Mouse (Mus musculus) thymus, postnatal 4 days (tissue): ENCODE measurements around the gene Kdelr3.

Experiments used
- DNase-seq: peaks from one replicate; pipeline ENCODE4 v3.0.0; 2021

The Kdelr3 gene

GRCm38 (mm10) chr15:79516171-79517096 lies at the start of gene Kdelr3:
TSS of gene Kdelr3 (plus strand) at chr15:79516411.
- peak; percentile 60 for DNase-seq

GRCm38 (mm10) chr15:79466601-79467286 lies 49.5 kb upstream of the Kdelr3 start:
- peak; percentile 94 for DNase-seq

DNA sequence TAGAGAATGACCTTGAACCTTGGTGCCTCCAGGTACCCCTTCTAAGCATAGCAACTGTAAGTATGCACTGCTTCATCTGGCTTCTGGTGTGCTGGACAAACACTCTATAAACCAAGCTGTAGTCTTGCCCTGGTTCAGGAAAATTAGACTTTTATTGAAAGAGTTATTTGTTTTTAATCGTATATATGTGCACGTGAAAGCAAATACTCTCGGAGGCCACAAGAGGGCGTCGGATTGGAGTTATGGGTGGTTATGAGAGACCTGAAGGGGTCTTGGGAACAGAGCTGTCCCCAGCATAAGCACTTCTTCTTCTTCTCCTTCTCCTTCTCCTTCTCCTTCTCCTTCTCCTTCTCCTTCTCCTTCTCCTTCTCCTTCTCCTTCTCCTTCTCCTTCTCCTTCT lies 46.6 kb upstream of the Kdelr3 start:
- no peak for DNase-seq

GRCm38 (mm10) chr15:79470583-79470982 lies 45.6 kb upstream of the Kdelr3 start:
- no peak for DNase-seq

DNA sequence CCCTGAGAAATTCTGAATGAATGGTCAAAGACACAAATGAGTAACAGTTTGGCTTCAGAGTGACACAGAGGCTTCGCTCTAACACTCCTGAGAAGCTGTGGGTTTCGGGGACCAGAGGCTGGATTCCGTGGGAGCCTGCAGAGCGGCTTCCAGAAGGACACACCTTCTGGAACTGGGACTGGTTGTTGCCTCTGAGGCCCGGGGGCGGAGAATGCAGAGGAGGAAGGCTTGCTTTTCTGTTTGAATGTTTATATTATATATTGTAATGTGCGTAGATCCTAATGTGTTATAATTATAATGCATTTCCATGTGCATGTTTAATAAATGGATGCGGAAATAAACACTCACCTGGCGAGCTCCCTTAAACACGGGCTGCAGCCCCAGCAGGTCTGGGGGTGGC lies 45.1 kb upstream of the Kdelr3 start:
- no peak for DNase-seq

DNA sequence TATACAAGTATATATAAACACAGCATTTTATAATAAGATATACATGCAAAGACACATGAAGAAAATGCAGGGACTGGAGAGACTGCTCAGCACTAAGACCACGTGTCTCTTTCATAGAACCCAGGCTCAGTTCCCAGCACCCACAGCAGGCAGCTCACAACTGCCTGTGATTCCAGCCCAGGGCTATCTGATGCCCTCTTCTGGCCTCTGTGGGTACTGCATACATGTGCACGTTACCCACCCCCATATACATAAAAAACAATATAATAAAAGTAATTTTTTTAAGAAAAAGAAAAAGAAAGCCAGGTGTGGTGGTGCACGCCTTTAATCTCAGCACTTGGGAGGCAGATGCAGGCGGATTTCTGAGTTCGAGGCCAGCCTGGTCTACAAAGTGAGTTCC lies 43.2 kb upstream of the Kdelr3 start:
- DNase-seq = peak; percentile 47

DNA sequence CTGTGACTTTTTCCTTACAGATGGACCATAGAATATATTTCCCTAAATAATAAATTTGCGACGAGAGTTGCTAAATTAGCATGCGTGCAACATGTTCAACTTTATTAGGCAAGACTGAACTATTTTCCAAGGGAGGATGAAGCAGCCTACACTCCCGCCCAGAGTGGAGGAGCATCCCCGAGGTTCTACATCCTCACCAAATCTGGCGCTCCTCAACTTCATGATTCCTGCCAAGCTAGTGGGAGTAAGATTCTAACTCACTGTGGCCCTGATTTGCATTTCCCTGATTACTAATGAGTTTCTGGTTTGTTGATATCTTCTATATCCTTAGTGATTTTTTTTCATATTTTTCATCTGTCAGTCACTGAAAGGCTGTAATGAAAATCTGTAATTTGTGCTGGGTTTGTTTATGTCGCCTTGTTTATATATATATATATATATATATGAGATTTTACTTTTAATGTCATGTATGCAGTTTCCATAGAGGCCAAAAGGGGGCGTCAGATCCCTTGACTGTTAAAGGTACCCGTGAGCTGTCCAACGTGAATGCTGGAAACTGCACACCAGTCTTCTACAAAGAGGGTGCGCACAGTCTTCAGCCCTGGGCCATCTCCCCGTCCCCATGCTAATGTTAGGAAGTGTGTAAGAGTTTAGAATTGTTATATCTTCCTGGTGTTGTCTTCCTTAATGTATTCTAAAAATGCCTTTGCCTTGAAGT lies 42.4 kb upstream of the Kdelr3 start:
- no peak for DNase-seq

- no peak for DNase-seq
These were observed 39.0 kb upstream of the Kdelr3 start for GRCm38 (mm10) chr15:79477227-79477626.

DNA sequence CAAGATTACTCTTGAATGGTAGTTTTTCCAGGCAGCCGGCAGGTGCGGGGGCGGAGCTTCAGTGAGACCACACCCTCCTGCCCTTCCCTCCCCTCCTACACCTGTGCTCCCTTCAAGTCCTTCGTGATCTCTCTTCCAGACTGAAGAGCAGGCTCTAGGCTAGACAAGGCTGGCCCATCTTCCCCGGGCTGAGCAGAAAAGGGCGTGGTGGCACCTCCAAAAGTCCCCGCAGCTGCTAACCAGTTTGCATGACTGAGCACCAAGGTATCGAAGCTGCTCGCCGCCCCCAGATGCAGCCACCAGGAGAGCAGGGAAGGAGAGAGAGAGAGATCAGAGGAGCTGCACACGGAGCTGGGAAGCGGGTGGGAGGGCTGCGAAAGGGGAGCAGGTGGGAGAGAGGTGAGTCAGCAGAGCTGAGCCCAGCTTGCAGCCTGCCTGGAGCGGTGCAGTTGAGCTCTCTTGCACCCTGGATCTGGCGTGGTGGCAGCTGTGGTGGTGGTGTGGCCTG lies 35.0 kb upstream of the Kdelr3 start:
- DNase-seq = no peak

GRCm38 (mm10) chr15:79489463-79489862 lies 26.7 kb upstream of the Kdelr3 start:
- no peak for DNase-seq

GRCm38 (mm10) chr15:79493527-79493926 lies 22.7 kb upstream of the Kdelr3 start:
- no peak for DNase-seq

DNA sequence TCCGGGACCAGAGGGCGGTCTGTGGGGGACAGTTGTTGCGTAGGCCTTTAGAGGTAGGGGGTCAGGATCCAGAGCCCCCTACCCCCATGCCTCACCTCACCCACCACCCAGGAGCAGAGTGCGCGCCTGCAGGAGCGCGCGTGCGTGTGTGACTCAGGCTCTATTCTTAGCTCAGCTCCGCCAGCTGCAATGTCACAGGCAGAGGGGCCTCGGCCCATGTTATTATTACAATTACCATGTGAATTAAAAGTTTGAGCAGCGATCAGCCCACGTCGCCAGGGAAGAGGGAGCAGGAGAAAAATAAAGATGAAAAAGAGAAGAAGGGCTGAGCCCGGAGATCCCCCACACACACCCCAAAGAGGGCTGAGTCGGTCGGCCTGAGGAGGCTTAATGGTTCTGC lies 16.1 kb upstream of the Kdelr3 start:
- no peak for DNase-seq

DNA sequence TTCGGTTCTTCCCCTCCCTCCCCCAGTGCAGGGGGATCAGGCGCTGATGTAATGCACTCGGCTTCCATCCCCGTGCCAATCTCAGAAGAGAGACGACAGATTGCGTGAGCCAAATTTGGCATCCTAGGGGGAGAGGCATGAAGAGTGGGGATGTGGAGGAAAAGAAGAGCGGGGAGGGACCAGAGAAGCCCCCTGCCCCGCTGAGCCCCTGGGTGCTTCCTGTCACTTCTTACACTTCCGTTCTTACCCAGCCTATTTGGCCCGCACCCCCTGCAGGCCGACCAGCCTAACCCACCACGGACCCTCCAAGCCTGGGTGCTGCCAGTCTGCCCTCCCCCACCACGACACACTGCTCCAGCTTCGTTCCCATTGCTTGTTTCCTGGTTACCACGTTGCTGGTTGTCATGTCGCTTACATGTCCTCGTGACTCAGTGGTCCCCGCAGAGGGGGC lies 13.3 kb upstream of the Kdelr3 start:
- DNase-seq = no peak

DNA sequence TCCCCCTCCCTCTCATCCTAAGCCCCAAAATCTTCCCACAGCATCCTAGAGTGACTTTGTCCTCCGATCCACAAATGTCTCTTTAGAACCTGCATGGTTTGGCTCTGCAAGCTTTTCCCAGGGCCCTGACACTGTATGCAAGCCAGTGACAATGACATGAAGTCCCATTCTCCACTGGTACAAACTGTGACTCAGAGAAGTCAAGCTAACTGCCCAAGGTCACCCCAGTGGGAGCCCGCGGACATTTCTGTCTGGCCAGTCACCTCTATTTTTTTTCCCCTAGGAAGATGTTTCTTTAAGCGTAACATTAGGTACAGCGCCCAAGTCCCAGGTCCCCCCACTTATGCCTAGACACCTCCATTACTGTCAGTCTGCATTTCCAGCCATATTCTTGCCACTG lies 12.8 kb upstream of the Kdelr3 start:
- DNase-seq = no peak

- no peak for DNase-seq
These were observed 11.3 kb upstream of the Kdelr3 start, which contains the start of gene Kcnj4 for GRCm38 (mm10) chr15:79504707-79505452. TSS of gene Kcnj4 (minus strand) at chr15:79505241.

DNA sequence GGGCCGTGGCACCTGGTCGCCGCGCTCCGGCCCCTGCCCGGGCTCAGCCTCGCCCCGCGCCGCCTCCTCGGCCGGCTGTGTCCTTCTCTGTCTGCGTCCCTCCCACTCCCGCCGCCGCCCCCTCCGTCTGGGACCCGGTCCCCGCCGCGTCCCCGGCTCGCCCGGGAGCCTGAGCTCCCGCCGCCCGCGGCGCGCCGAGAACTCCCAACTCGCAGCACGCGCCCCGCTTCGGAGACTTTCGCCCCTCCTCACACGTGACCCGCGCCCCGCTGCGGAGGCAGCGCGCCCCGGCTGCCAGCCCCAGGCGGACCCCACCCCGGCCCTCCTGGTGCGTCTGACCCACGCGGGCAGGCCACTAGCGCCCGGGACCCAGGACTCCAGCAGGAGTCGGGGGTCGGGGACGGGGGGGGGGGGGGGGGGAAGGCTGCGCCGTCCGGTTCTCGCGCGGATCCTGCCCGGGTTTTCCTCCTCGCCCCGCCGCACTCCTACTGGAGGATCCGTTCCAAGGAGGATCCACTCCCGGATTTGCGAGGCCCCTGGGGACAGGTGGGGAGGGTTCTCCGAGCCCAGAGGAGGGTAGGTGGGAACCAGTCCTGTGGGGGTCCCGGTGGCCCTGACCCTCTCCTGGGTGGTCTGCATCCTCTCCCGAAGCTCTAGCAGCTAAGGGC lies 10.5 kb upstream of the Kdelr3 start:
- DNase-seq = peak; percentile 86

DNA sequence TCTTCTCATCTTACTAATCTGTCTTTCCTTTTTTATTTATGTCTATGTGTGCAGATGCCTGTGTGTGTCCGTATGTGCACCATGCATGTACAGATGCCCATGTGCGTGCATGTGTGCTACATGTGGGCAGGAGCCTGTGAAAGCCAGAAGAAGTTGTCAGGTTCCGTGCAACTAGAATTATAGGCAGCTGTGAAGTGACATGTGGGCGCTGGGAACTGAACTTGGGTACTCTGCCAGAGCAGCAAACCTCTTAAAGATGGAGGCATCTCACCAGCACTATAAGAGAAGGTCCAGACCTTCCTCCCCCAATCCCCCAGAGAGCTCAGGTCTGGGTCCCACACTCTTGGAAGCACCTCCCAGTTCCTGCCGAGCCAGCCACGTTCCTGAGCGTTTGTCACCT lies 9.8 kb upstream of the Kdelr3 start:
- no peak for DNase-seq

DNA sequence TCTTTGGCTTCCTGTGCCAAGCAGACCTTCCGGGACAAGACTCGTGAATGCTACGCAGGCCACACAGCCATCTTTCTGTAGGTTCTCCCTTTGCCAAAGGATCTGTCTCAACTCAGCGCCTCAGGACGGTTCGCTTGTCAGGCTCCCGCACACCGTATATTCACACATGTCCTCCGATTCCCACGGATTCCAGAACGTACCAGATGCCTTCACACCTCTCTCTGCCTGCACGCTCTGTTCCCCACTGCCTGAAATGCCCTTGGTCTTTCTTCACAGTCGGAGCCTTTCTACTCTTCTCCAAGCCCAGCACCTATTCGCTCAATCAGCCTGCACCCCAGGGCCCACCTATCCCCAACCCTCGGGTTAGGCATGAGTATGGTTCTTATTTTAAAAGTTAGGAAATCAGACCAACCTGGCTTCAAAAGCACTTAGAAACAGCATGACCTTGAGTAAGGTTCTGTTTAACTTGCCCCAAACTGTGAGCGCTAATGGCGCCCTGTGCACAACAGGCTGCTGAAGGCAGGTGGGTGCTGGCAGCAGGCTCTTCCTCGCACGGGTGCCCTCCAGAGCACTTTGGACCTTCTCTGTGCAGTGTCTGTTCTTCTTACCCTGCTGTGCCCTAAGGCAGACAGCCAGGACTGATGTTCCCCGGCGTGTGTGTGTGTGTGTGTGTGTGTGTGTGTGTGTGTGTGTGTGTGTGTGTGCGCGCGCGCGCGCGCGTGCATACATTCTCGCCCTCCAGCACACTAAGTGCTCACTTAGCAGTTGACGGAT lies 9.0 kb upstream of the Kdelr3 start:
- DNase-seq = no peak

GRCm38 (mm10) chr15:79509998-79510397 lies 6.2 kb upstream of the Kdelr3 start:
- no peak for DNase-seq

DNA sequence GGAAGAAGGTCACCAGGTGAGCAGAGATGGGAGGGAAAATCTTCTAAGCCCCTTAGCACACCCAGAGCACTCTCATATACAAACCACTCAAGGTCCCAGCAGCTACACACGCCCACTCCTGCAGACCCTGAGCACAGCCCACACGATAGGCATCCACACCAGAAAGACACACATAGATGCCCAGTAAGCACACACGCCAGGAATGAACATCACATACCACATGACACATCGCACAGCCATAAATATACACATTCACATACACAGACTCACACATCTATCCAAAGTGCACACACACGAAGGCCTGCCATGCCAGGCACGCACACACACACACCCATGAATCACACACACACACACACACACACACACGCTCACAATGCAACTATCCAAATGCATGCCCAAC lies 5.8 kb upstream of the Kdelr3 start:
- DNase-seq = no peak
